14 mouse cellular contexts compared by ENCODE assay signal in genomic region chr16:92228332-92228919, GRCm38 (mm10).
"Had no signal": no experiment of that assay in that cellular context is flagged by ENCODE, and none has a peak within 500 bp of the region (broad histone marks: within the 10 kb centered on the region; RNA-seq: fewer than 3 reads in every experiment).

No protein-coding gene starts in this region.

- H3K9ac ChIP-seq: kidney, embryonic 15.5 days; limb, embryonic 12.5 days; liver, embryonic 13.5 days; liver, postnatal 0 days; neural tube, embryonic 15.5 days had no signal

- H3K4me3 ChIP-seq: kidney, embryonic 15.5 days; limb, embryonic 12.5 days; liver, embryonic 13.5 days; myocyte; neural tube, embryonic 15.5 days had no signal

- H3K27ac ChIP-seq: kidney, embryonic 15.5 days; limb, embryonic 12.5 days; liver, embryonic 13.5 days; neural tube, embryonic 15.5 days had no signal

- H3K36me3 ChIP-seq: kidney, embryonic 15.5 days; limb, embryonic 12.5 days; liver, embryonic 13.5 days; neural tube, embryonic 15.5 days had no signal

- H3K4me2 ChIP-seq: kidney, embryonic 15.5 days; limb, embryonic 12.5 days; liver, embryonic 13.5 days; neural tube, embryonic 15.5 days had no signal

- DNase-seq: kidney, adult 2 months; kidney, postnatal 14 days; liver; liver, embryonic 13.5 days; liver, postnatal 0 days; midbrain, embryonic 14.5 days; right cerebral cortex, adult 18-20 months; right cerebral cortex, postnatal 25 days; thymus, adult 18-20 months; thymus, postnatal 14 days had no signal

- H3K27me3 ChIP-seq: kidney, embryonic 15.5 days; limb, embryonic 12.5 days; liver, embryonic 13.5 days; neural tube, embryonic 15.5 days had no signal

- ATAC-seq: liver, postnatal 0 days had no signal

- H3K9me3 ChIP-seq: kidney, embryonic 15.5 days; liver, embryonic 13.5 days; neural tube, embryonic 15.5 days had no signal

- H3K4me1 ChIP-seq: kidney, embryonic 15.5 days; liver, embryonic 13.5 days had no signal
